Mouse (Mus musculus) heart, postnatal 10 days (tissue): ENCODE data around the gene Sgcg. TPM values are rescaled to one million over a fixed set of nuclear protein-coding genes. Genes with fewer than 3 reads are reported as not detected.

Experiments used
- DNase-seq, 2 experiments: peaks; one replicate each; pipeline ENCODE4 v3.0.0; 2021
- intact Hi-C: fragments of 180-260 bp; cut with DNase I; formaldehyde crosslinking; loops from one replicate; pipeline ENCODE4 v1.15.1; 2025
- total RNA-seq, 2 experiments: library from RNA; stranded (reverse); gene quantifications; 2 replicates each; pipeline ENCODE4 v1.2.3; 2021

The Sgcg gene
- total RNA-seq, 2 experiments from 2014 or later = 205 to 214 TPM

DNA sequence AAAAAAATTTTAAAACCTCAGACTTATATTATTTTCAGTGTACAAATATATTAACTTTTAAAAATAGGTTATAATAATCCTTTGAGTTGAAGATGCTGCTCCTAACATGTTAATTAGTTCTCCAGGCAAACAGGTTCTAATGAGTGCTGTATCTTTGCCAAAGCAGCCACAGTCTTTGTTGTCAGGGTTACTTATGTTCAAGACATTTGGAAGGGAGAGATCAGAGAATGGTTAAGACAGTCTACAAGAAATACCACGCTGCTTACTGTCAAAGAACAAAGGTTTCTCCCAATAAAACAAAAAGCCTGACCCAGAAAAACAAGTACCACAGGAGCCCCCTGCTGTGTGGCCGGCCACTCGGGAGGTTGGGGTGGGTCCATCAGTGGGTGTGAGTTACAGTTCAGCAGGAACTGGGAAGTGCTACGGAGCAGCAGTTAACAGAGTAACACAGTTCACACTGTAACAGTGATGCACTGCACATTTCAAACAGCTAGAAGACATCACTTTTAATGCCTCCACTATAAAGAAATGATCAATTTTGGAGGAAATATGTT lies 21.1 kb downstream of the Sgcg start:
- DNase-seq = no peak
- intact Hi-C loops = no loop called here

DNA sequence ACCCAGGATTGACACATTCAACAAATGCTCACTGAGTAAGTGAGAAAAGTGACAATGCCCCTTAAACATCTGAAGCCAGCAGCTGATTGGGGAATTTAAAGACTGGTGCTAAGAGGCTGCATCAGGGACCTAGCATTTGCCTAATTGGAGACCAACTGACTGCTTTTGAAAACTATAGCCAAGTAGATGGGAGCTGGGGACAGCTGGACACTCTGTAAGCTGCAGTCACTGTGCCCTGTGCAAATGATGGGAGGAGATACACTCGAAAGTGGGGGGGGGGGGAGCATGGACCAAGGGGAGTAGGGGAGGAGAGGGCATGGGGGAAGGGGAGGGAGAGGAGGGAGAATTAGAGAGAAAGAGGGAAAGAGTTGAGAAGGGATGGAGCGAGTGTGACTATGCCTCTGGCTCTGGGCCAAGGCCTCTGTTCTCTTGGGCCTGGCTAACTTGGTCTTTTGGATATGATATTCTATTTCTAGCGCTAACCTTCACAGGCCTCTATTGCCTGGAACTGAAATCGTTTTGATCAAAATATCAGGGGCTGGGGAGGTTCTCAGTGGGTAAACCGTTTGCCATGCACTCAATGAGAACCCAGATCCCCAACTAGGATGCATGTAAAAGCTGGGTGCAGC lies 22.3 kb downstream of the Sgcg start:
- intact Hi-C loops = no loop called here
- DNase-seq = peak; percentile 37 to 50

DNA sequence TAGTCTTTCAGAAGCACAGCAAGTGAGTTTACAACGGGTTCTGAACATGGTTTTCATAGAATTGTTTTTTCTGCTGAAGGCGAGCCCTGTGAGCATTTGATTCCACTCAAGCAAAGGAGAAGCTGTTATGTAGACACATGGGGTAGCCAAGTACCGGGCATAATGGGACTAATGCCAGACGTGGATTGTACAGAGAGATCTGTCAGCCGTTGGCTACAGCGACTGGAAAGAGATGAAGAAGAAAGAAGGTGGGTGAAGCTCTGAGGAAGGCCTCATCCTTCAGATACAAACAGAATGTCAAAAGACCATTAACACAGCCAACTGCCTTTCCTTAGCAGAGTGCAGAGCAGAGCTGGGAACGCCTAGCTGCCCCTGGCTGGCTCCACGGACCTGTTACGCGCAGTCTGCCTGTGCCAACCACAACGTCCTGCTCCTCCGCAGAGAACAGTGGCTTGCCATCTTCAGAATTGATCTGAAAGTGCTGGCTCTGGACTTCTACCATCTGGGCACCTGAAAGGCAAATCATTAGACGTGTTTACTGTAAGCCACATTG lies 26.2 kb downstream of the Sgcg start:
- intact Hi-C loops = no loop called here
- no peak for DNase-seq

DNA sequence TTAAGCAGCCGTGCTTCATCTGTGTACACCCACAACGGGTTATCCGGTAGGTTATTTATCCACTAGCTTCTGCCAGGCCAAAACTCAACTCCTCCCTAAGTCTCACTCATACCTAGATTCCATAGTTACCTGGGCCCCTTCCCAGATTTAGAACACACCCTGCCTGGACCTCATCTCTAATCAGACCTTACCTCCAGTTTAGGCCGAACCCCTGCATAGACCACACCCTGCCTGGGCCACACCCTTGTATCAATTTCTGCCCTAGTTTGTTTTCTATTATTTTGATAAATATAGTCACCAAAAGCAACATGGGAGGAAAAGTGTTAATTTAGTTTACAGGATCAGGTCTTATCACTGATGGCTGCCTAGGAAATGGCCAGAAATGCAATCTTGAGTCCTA lies 28.1 kb downstream of the Sgcg start:
- intact Hi-C loops = no loop called here

DNA sequence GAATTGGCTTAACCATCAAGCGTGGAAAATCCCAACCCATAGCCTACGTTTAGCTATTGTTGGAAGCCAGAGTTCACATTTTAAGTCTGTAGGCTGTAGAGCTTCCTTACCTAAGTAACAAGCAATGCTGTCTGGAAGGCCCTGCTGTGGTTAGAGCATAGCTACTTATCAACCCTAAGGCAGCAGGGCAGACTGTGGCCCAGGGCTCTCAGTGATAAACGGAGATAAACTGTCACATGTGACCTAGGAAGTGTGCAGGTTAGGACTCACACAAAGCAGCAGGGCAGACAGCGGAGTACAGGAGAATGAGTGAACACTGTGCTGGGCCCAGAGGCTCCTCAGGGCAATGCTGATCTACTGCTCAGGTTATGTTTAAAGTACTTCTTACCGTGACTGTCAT lies 28.5 kb downstream of the Sgcg start:
- no peak for DNase-seq
- intact Hi-C loops = no loop called here

More for the DNA sequence above, 28.1 kb downstream of the Sgcg start:
- DNase-seq = no peak

DNA sequence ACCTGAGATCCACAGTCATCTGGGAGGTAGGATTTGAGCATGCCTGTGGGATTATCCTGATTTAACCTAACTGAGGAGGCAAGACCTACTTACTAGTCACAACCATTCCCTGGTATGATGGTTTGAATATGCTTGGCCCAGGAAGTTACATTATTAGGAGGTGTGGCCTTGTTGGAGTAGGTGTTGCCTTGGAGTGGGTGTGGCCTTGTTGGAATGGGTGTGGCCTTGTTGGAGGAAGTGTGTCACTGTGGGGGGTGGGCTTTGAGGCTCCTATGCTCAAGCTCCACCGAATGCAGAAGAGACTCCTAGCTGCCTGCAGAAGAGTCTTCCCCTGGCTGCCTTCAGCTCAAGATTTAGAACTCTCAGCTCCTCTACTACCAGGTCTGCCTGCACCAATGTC lies 32.1 kb downstream of the Sgcg start:
- no peak for DNase-seq
- intact Hi-C loops = no loop called here

DNA sequence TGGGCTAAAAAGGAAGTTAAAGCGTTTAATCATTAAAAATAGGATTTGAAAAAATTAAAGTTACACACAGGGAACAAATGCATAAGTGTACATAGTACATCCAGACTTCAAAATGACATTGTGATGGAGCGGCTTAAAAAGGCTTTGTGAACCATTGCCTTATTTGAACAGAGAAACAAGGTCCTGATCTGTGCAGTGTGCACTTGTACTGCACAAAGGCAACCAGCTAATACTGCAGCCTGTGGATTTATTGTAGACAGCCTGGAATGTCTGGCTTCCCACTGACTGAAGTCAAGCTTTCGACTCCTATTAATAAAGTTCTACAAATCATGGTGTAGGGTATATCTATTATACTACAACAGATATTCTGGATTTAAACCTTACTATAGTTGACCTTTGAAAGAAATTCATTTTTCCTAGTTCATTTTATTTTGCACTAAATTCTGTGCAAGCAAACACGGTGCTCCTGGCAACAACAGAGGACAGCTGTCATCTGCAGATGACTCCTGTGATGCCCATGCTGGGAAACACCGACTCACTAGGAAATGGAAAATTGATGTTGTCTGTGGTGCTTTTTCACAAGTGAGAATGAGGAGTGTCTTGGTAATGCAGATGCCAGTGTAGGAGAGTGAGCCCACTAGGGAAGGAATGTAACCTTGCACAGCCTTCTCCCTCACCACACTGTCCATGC lies 33.8 kb downstream of the Sgcg start:
- no peak for DNase-seq
- intact Hi-C loops = no loop called here

DNA sequence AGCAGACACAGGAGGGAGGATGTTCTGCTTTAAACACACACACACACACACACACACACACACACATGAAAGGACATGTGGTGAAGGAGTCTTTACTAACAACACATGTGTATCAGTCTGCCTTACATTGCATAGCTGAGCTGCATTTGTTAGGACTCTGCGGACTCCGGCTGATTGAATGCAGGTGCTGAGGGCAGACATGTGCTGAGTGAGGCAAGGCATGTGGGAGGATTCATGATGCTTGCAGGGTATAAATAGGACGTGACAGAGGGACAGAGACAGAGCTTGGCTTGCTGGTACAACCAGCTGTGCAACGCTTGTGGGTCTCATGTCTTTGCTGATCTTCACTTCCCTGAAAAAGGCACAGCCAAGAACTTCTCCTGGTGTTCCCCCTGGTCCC lies 34.5 kb downstream of the Sgcg start:
- no peak for DNase-seq
- intact Hi-C loops = no loop called here

DNA sequence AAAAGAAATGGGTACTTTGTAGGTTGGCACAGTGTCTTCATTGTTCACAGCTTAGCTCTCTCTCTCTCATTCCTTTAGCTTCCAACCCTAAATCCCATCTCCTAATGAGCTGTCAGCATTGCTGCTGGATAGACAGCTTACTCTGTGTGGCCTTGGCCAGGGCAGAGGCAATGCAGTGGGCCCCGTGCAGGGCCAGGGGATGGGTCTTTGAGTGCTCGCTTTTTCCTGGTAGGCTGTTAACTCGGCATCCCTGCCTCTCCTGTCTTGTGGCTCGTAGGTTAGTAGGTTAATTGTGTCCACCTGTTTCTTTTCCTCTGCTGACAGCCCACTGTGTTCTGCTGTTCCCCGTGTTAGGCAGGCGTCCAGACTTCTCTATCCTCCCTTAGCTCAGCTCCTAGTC lies 35.8 kb downstream of the Sgcg start:
- no peak for DNase-seq
- intact Hi-C loops = no loop called here

DNA sequence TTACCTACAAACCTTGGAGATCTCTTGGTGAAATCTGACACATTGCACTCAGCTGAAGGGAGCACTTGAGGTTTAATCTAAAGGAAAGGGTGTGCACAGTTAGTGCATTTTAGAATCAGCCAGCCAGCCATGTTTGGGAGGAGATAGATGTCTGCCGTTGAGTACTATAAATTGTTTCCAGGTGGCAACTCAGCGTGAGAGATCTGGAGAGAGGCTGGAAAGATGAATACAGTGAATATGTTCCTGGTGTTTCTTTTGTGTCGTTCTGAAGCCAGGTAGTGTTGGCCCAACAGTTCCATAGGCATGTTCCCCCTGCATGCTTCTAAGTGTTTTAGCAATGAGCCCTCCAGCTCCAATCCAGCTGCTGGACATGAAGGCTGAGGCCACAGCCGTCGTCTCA lies 37.1 kb downstream of the Sgcg start:
- DNase-seq = no peak
- intact Hi-C loops = no loop called here

DNA sequence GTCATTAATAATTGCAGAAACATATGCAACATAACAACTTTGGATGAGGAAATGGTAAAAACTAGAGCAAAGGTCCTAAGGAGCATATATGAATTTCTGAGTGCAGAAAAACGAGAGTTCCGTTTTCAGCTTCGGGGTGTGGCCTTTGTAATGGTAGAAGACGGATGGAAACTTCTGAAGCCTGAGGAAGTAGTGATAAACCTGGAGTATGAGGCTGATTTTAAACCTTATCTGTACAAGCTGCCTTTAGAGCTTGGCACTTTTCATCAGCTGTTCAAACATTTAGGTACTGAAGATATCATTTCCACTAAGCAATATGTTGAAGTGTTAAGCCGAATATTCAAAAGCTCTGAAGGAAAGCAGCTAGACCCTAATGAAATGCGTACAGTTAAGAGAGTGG lies 46.5 kb downstream of the Sgcg start:
- intact Hi-C loops = no loop called here
- DNase-seq = no peak

DNA sequence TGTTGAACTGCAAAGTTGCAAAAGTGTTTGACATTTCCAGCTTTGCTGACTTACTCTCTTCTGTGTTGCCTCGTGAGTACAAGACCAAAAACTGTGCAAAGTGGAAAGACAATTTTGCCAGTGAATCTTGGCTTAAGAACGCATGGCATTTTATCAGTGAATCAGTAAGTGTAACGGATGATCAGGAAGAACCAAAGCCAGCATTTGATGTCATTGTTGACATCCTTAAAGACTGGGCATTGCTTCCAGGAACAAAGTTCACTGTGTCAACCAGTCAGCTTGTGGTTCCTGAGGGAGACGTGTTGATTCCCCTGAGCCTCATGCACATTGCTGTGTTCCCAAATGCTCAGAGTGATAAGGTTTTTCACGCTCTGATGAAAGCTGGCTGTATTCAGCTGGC lies 48.2 kb downstream of the Sgcg start:
- intact Hi-C loops = no loop called here

DNA sequence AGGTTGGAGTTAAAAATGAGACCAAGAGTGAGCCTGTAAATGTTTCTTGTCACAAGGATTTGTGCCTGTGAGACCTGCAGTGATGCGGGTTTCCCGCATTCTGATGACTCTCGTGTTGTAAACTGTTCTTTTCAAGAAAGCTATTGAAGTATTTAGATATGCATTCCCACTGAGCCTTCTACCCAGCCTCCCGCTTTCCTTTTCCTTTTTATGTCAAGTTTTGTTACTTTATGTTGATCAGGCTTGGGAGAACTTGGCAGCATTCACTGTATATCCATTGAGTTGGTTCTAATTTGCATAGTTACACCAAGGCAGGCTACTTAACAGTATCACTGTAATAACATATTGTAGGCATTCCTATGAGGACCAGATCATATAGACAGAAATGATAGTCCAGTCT lies 63.9 kb downstream of the Sgcg start:
- DNase-seq = no peak
- intact Hi-C loops = no loop called here

More for the DNA sequence above, 48.2 kb downstream of the Sgcg start:
- DNase-seq = no peak

DNA sequence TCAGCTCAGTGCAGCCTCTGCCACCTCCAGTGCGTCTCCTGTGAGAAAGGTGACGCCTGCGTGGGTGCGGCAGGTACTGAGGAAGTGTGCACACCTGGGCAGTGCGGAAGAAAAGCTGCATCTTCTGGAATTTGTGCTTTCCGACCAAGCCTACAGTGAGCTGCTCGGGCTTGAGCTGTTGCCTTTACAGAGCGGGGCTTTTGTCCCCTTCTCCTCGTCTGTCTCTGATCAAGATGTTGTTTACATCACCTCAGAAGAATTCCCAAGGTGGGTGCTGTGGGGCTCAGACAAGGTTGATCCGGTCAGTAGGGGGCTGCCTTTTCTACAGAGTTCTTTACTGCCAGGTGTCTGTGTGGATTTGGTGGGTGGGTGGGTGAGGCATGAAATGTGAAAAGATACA lies 66.0 kb downstream of the Sgcg start:
- DNase-seq = no peak
- intact Hi-C loops = no loop called here

DNA sequence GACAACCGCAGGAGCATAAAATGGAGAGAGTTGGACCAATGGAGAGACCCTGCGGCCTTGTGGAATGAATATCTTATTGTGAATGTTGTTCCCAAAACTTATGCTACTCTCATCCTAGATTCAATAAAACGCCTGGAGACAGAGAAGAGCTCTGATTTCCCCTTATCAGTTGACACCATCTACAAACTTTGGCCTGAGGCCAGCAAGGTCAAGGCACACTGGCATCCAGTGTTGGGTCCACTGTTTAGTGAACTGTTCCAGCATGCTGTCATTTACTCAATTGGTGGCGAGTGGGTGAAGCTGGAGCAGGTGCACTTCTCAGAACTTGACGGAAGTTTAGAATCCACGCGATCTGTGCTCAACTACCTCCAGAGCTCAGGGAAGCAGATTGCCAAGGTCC lies 66.4 kb downstream of the Sgcg start:
- intact Hi-C loops = no loop called here
- DNase-seq = no peak

DNA sequence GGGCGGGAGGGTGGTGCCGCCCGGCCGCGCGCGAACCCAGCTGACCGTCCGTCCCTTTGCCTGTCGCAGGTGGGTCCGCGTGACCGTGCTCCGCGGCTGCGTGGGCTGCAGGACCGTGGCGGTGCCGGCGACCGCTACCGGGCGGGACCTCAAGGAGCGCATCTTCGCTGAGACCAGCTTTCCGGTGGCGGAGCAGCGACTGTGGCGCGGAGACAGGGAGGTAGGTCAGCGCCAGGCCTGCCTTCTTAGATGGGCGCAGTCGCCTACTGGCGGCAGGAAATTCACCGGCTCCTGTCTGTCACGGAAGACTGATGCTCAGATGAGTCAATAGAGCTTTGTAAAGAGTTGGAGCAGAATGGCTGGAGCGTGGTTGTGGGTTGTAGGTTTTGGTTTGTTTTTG lies 85.1 kb downstream of the Sgcg start:
- DNase-seq = peak in 1 of 2 experiments; percentile 77

DNA sequence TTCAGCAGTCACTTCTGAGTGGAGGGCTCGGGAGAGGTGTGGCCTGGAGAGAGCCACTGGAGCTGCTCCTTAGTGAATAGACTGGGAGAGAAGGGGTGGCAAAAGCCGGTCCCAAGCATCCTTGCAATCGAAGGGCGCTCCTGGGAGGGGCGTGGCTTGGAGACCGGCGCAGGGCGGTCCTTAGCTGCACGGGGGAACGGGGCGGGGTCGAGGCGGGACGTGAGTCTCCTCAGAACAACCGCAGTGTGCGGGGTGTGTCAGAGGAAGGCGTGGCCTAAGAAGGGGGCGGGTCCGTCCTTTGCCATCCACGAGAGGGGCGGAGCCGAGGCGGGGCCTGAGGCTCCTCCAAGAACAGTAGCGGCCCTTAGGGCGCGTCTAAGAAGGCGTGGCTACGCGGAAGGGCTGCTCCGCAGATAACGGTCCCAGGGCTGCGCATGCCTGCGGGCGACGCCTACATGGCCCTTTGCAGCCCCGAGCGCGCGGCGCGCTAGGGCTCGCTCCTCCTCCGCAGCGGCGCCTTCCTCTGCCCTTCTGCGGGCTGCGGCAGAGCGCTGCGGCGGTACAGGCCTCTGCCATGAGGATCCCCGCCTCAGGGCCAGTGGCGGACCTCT lies 85.6 kb downstream of the Sgcg start:
- DNase-seq = peak; percentile 99 to 100
- intact Hi-C loops = loop anchor here (2.0 kb wide), 1 partner anchor 34 kb away; the partner anchor contains the start of gene Sacs

More for the DNA sequence above, 85.1 kb downstream of the Sgcg start:
- intact Hi-C loops = loop anchor here (2.0 kb wide), 1 partner anchor 34 kb away; the partner anchor contains the start of gene Sacs

DNA sequence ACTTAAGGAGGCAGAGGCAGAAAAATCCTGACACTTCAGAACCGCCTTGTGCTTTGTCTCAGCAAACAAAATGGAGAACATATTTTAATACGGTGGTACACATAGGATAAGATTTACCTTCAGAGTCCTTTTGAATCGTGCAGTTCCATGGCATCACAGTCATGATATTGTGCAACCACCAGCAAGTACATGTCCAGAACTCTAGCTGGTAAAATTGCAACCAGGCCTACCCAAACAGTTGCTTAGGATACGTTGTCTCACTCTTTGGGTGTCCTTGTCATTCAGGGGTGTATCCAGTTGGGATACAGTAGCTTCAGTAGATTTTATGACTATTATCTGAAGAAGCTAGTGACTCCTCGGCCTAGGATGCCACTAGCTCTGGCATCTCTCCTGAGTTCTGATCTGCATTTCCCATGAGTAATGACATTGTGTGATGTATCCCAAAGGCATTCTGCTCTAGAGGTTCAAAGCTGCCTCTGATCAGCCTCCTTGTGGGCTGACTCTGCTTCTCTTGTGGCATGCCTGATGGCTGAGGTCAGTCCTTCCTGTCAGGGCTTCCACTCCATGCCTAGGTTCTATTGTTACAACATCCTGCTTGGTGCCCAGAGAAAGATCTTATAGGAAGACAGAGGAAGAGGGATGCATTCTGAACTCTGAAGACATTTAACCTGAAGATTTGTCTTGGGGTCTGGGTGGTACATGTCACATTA lies 86.9 kb downstream of the Sgcg start:
- intact Hi-C loops = no loop called here
- DNase-seq = no peak
